ENCODE assay signal across 8 mouse cellular contexts in the genomic region with DNA sequence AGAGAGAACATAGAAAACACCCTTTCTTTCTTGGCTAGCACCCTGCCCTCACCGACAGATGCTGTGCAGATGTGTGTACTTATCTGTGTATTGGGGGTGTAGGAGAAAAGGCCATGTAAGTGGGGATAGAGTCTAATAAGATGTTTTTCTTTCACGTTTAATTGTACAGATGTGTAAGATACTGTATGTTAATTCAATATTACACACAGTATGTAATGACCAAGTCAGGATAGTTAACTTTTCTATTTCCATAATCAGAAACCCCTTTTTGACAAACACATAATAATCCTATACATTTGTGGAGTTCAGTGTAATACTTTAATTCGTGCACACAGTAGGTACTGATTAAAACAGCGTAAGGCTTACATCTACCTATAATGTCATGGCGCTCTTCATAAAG. TPM values are rescaled to one million over a fixed set of nuclear protein-coding genes. Genes with fewer than 3 reads are reported as not detected.
DNase-seq lines count a peak whose midpoint lies in the region; ATAC-seq and TF ChIP-seq lines count a peak whose summit lies in the region.

Gene Adra2a, plus strand, starts transcription at position 301 of the 400 bp plus-strand sequence.

- H3K4me3 ChIP-seq in kidney, postnatal 0 days (replicated peaks; ENCODE audit: low read depth, low read length) = peak within 1 kb of the TSS; percentile 49
- peak within 1 kb of the TSS; percentile 49 for H3K4me3 ChIP-seq in embryonic facial prominence, embryonic 12.5 days
- H3K4me3 ChIP-seq in intestine, postnatal 0 days (ENCODE audit: low read depth, low read length) = peak within 1 kb of the TSS; percentile 64
- peak within 1 kb of the TSS; percentile 60 for H3K4me3 ChIP-seq in midbrain, embryonic 14.5 days (replicated peaks; ENCODE audit: low read depth, low read length)

- H3K4me2 ChIP-seq in kidney, postnatal 0 days (ENCODE audit: low read length) = peak within 1 kb of the TSS; percentile 99
- peak within 1 kb of the TSS; percentile 96 for H3K4me2 ChIP-seq in embryonic facial prominence, embryonic 12.5 days (replicated peaks)
- peak within 1 kb of the TSS; percentile 96 for H3K4me2 ChIP-seq in intestine, postnatal 0 days (replicated peaks; ENCODE audit: low read depth)
- H3K4me2 ChIP-seq in midbrain, embryonic 14.5 days (ENCODE audit: low read length) = peak within 1 kb of the TSS; percentile 100

- TF ChIP-seq CTCF in kidney, postnatal 0 days (IDR thresholded peaks at IDR 0.05; ENCODE audit: low read depth) = no peak
- TF ChIP-seq CTCF in intestine, postnatal 0 days (IDR thresholded peaks at IDR 0.05; ENCODE audit: low read depth) = no peak

- peak within 1 kb of the TSS; percentile 59; the same call in 1 of the 2 replicates for H3K9ac ChIP-seq in kidney, postnatal 0 days (ENCODE audit: low read depth, low read length)
- H3K9ac ChIP-seq in embryonic facial prominence, embryonic 12.5 days = peak within 1 kb of the TSS; percentile 50; the same call in 1 of the 2 replicates
- H3K9ac ChIP-seq in intestine, postnatal 0 days (ENCODE audit: low read depth, low read length) = 0 out of 2 replicates have a peak within 1 kb of the TSS, but pooled peaks have one; percentile 35
- peak within 1 kb of the TSS; percentile 64 for H3K9ac ChIP-seq in midbrain, embryonic 14.5 days (replicated peaks; ENCODE audit: low read length)

- H3K9me3 ChIP-seq in kidney, postnatal 0 days (replicated peaks; ENCODE audit: low read length) = no peaks in the 10 kb centered on the region
- H3K9me3 ChIP-seq in embryonic facial prominence, embryonic 12.5 days = no peaks in the 10 kb centered on the region
- no peaks in the 10 kb centered on the region for H3K9me3 ChIP-seq in intestine, postnatal 0 days (ENCODE audit: control insufficient read depth)
- no peaks in the 10 kb centered on the region for H3K9me3 ChIP-seq in midbrain, embryonic 14.5 days (ENCODE audit: control insufficient read depth, low read length)

- WGBS in kidney, postnatal 0 days = 72% methylated on average over 5 of the region's 5 CpGs
- WGBS in embryonic facial prominence, embryonic 12.5 days = 72% methylated on average over 5 of the region's 5 CpGs
- 75% methylated on average over 5 of the region's 5 CpGs for WGBS in intestine, postnatal 0 days
- 81% methylated on average over 5 of the region's 5 CpGs for WGBS in midbrain, embryonic 14.5 days

- no peak for DNase-seq in kidney, postnatal 0 days (ENCODE audit: low spot score)
- no peak for DNase-seq in kidney, postnatal 4 days
- no peak for DNase-seq in midbrain, embryonic 14.5 days
- DNase-seq in thymus, postnatal 14 days = no peak
- DNase-seq in kidney, adult 9 months = no peak

- no peak within 1 kb of the TSS for H3K27ac ChIP-seq in kidney, postnatal 0 days
- H3K27ac ChIP-seq in embryonic facial prominence, embryonic 12.5 days = no peak within 1 kb of the TSS
- no peak within 1 kb of the TSS for H3K27ac ChIP-seq in intestine, postnatal 0 days (ENCODE audit: low read depth, low read length)
- H3K27ac ChIP-seq in midbrain, embryonic 14.5 days (replicated peaks; ENCODE audit: low read depth, low read length) = peak within 1 kb of the TSS; percentile 61

- peaks cover 31% of the 10 kb centered on the region for H3K27me3 ChIP-seq in kidney, postnatal 0 days (ENCODE audit: insufficient read depth, low read length)
- peaks cover 40% of the 10 kb centered on the region for H3K27me3 ChIP-seq in embryonic facial prominence, embryonic 12.5 days
- H3K27me3 ChIP-seq in intestine, postnatal 0 days (replicated peaks; ENCODE audit: control insufficient read depth, insufficient read depth, low read length) = peaks cover 30% of the 10 kb centered on the region
- H3K27me3 ChIP-seq in midbrain, embryonic 14.5 days (ENCODE audit: control insufficient read depth, insufficient read depth, low read length) = peaks cover 37% of the 10 kb centered on the region

- H3K4me1 ChIP-seq in kidney, postnatal 0 days (replicated peaks; ENCODE audit: insufficient read depth, low read length) = peaks cover 17% of the 10 kb centered on the region
- peaks cover 26% of the 10 kb centered on the region for H3K4me1 ChIP-seq in embryonic facial prominence, embryonic 12.5 days
- peaks cover 15% of the 10 kb centered on the region; the same call in 1 of the 2 replicates for H3K4me1 ChIP-seq in intestine, postnatal 0 days (replicated peaks; ENCODE audit: control insufficient read depth, insufficient read depth, low read length)
- H3K4me1 ChIP-seq in midbrain, embryonic 14.5 days (ENCODE audit: control insufficient read depth, insufficient read depth, low read length) = peaks cover 22% of the 10 kb centered on the region

- ATAC-seq in kidney, postnatal 0 days (replicated peaks; ENCODE audit: low FRiP score, low read depth) = no peak
- ATAC-seq in embryonic facial prominence, embryonic 12.5 days (ENCODE audit: insufficient number of reproducible peaks, insufficient read depth, low FRiP score, low TSS enrichment) = no peak
- no peak for ATAC-seq in intestine, postnatal 0 days
- ATAC-seq in midbrain, embryonic 14.5 days (ENCODE audit: low FRiP score, low TSS enrichment) = no peak
- no peak for ATAC-seq in inflammation-experienced regulatory T-cells, adult 6 months

- H3K36me3 ChIP-seq in kidney, postnatal 0 days (ENCODE audit: insufficient read depth, low read length) = no peaks in the 10 kb centered on the region
- H3K36me3 ChIP-seq in embryonic facial prominence, embryonic 12.5 days = no peaks in the 10 kb centered on the region
- no peaks in the 10 kb centered on the region for H3K36me3 ChIP-seq in intestine, postnatal 0 days (ENCODE audit: control insufficient read depth, insufficient read depth)
- H3K36me3 ChIP-seq in midbrain, embryonic 14.5 days (ENCODE audit: control insufficient read depth, insufficient read depth, low read length) = no peaks in the 10 kb centered on the region

RNA-seq across cellular contexts. Expression of gene Adra2a, which starts in this region (rescaled TPM):
- polyA plus RNA-seq in kidney, postnatal 0 days (2015; fragmentation: Nextera tagmentation; extraction: Ambion mirVana) = 0.87 and 1.0 TPM in 2 replicates
- 2.2 and 2.3 TPM in 2 replicates for polyA plus RNA-seq in embryonic facial prominence, embryonic 12.5 days (2016; fragmentation: Nextera tagmentation; extraction: Ambion mirVana)
- 1.2 and 1.3 TPM in 2 replicates for polyA plus RNA-seq in intestine, postnatal 0 days (2015; fragmentation: Nextera tagmentation; extraction: Ambion mirVana)
- 4.1 and 4.2 TPM in 2 replicates for polyA plus RNA-seq in midbrain, embryonic 14.5 days (2014; fragmentation: Nextera tagmentation; extraction: Ambion mirVana)
- polyA plus RNA-seq in inflammation-experienced regulatory T-cells, adult 6 months (2017; shearing (Covaris generic)) = not detected
